Comparison of ENCODE assay signal across 11 mouse cellular contexts in the genomic region with DNA sequence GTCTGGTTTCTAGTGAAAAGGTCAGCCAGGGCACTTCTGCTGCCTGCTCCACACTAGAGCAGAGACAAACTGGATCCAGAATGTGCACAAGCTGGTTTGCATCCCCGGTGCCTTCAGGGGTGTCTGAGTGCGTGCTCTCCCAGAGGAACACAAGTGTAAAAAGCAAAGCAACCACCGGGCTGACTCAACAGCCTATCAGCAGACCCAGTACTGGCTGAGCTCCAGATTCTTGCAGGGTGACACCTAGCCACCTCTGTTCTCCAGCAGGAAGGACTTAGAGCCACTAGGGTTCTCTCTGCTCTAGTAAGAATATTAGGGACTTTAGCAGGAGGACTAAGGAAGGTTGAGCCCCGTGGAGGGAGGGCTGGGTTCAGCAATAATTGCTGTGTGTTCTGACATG.
DNase-seq lines count a peak whose midpoint lies in the region; ATAC-seq and TF ChIP-seq lines count a peak whose summit lies in the region.
"Had no signal": no experiment of that assay in that cellular context is flagged by ENCODE, and none has a peak within 500 bp of the region (broad histone marks: within the 10 kb centered on the region; RNA-seq: fewer than 3 reads in every experiment).

No protein-coding gene starts in this region.

- WGBS in embryonic facial prominence, embryonic 11.5 days: 47% methylated on average over 4 of the region's 4 CpGs
- WGBS in embryonic facial prominence, embryonic 10.5 days: 45% methylated on average over 4 of the region's 4 CpGs
- 33% methylated on average over 4 of the region's 4 CpGs for WGBS in heart, embryonic 13.5 days
- 82% methylated on average over 4 of the region's 4 CpGs for WGBS in midbrain, postnatal 0 days

- H3K4me2 ChIP-seq in embryonic facial prominence, embryonic 11.5 days (ENCODE audit: low read depth, low read length): no peak overlapping the region
- H3K4me2 ChIP-seq in heart, embryonic 13.5 days: no peak overlapping the region
- H3K4me2 ChIP-seq in midbrain, postnatal 0 days (ENCODE audit: low read depth, low read length, poor library complexity, severe bottlenecking): no peak overlapping the region

- no peak overlapping the region for H3K9ac ChIP-seq in embryonic facial prominence, embryonic 11.5 days (replicated peaks; ENCODE audit: low read length)
- H3K9ac ChIP-seq in heart, embryonic 13.5 days: no peak overlapping the region
- no peak overlapping the region for H3K9ac ChIP-seq in midbrain, postnatal 0 days (replicated peaks; ENCODE audit: low read length, poor library complexity, severe bottlenecking)
- H3K9ac ChIP-seq: forebrain, postnatal 0 days; liver, embryonic 14.5 days had no signal

- H3K9me3 ChIP-seq in embryonic facial prominence, embryonic 11.5 days (replicated peaks; ENCODE audit: control insufficient read depth, low read length): no peaks in the 10 kb centered on the region
- H3K9me3 ChIP-seq in embryonic facial prominence, embryonic 10.5 days: no peaks in the 10 kb centered on the region
- no peaks in the 10 kb centered on the region for H3K9me3 ChIP-seq in heart, embryonic 13.5 days
- no peaks in the 10 kb centered on the region for H3K9me3 ChIP-seq in midbrain, postnatal 0 days (ENCODE audit: low read length)

- peak; percentile 8 for DNase-seq in embryonic facial prominence, embryonic 11.5 days (ENCODE audit: low spot score)
- no peak for DNase-seq in embryonic facial prominence, embryonic 10.5 days (ENCODE audit: low spot score)
- peak; percentile 65 for DNase-seq in kidney, postnatal 14 days
- DNase-seq in ovary, postnatal 36 days (ENCODE audit: low spot score): no peak
- DNase-seq in midbrain, postnatal 0 days (ENCODE audit: low spot score): no peak
- DNase-seq: cerebellum, postnatal 36 days; forebrain, postnatal 0 days had no signal

- no peak overlapping the region for H3K27ac ChIP-seq in embryonic facial prominence, embryonic 11.5 days (replicated peaks; ENCODE audit: low read depth, low read length)
- no peak overlapping the region for H3K27ac ChIP-seq in embryonic facial prominence, embryonic 10.5 days (replicated peaks)
- H3K27ac ChIP-seq in heart, embryonic 13.5 days (replicated peaks): peak overlapping the region; percentile 36
- H3K27ac ChIP-seq in midbrain, postnatal 0 days (ENCODE audit: low read depth, low read length): no peak overlapping the region
- H3K27ac ChIP-seq: liver, embryonic 14.5 days had no signal

- no peak for ATAC-seq in embryonic facial prominence, embryonic 11.5 days (replicated peaks; ENCODE audit: insufficient number of reproducible peaks, low FRiP score, low TSS enrichment, low read depth)
- no peak for ATAC-seq in heart, embryonic 13.5 days (ENCODE audit: extremely low read depth, insufficient number of reproducible peaks, low FRiP score, low TSS enrichment)
- 0 out of 2 replicates have a peak, but pooled peaks have one; percentile 47 for ATAC-seq in megakaryocyte-erythroid progenitor cell, adult 5-6 weeks (replicated peaks; ENCODE audit: low FRiP score, low TSS enrichment, poor library complexity, severe bottlenecking)
- ATAC-seq in erythroid progenitor cell, adult 5-6 weeks (replicated peaks; ENCODE audit: low FRiP score, poor library complexity, severe bottlenecking): no peak
- ATAC-seq in midbrain, postnatal 0 days (ENCODE audit: low FRiP score): no peak
- ATAC-seq: forebrain, postnatal 0 days had no signal

- H3K4me1 ChIP-seq in embryonic facial prominence, embryonic 11.5 days (ENCODE audit: control insufficient read depth, insufficient read depth, low read length): no peaks in the 10 kb centered on the region
- H3K4me1 ChIP-seq in embryonic facial prominence, embryonic 10.5 days: peaks cover 29% of the 10 kb centered on the region
- H3K4me1 ChIP-seq in heart, embryonic 13.5 days: peaks cover 25% of the 10 kb centered on the region
- no peaks in the 10 kb centered on the region for H3K4me1 ChIP-seq in midbrain, postnatal 0 days (ENCODE audit: insufficient read depth, low read length)

- H3K4me3 ChIP-seq in embryonic facial prominence, embryonic 11.5 days (ENCODE audit: low read depth, low read length): no peak overlapping the region
- no peak overlapping the region for H3K4me3 ChIP-seq in embryonic facial prominence, embryonic 10.5 days
- no peak overlapping the region for H3K4me3 ChIP-seq in heart, embryonic 13.5 days
- H3K4me3 ChIP-seq in midbrain, postnatal 0 days (ENCODE audit: low read depth, low read length): no peak overlapping the region

- no peak for TF ChIP-seq CTCF in midbrain, postnatal 0 days (IDR thresholded peaks at IDR 0.05)

- no peaks in the 10 kb centered on the region for H3K27me3 ChIP-seq in embryonic facial prominence, embryonic 11.5 days (ENCODE audit: control insufficient read depth, insufficient read depth, low read length)
- no peaks in the 10 kb centered on the region for H3K27me3 ChIP-seq in embryonic facial prominence, embryonic 10.5 days (replicated peaks; ENCODE audit: low read depth, poor library complexity, severe bottlenecking)
- H3K27me3 ChIP-seq in heart, embryonic 13.5 days (replicated peaks): no peaks in the 10 kb centered on the region
- H3K27me3 ChIP-seq in midbrain, postnatal 0 days (ENCODE audit: insufficient read depth, low read length): no peaks in the 10 kb centered on the region

- no peaks in the 10 kb centered on the region for H3K36me3 ChIP-seq in embryonic facial prominence, embryonic 11.5 days (replicated peaks; ENCODE audit: control insufficient read depth, insufficient read depth, low read depth, low read length)
- H3K36me3 ChIP-seq in embryonic facial prominence, embryonic 10.5 days (replicated peaks): no peaks in the 10 kb centered on the region
- no peaks in the 10 kb centered on the region for H3K36me3 ChIP-seq in heart, embryonic 13.5 days
- no peaks in the 10 kb centered on the region for H3K36me3 ChIP-seq in midbrain, postnatal 0 days (ENCODE audit: insufficient read depth, low read length)

Comparison
In these comparisons a context has a peak if more than half of its experiments do, and no peak if none do; other contexts are left out.
1. DNase-seq: peak in embryonic facial prominence, embryonic 11.5 days (single experiment) and kidney, postnatal 14 days (single experiment); none in embryonic facial prominence, embryonic 10.5 days (single experiment), ovary, postnatal 36 days (single experiment) and midbrain, postnatal 0 days (single experiment).